In genomic region chr8:10598889-10599288, GRCm38 (mm10) we compare ENCODE assay signal across 28 mouse cellular contexts.
DNase-seq lines count a peak whose midpoint lies in the region; ATAC-seq and TF ChIP-seq lines count a peak whose summit lies in the region.
"Had no signal": no experiment of that assay in that cellular context is flagged by ENCODE, and none has a peak within 500 bp of the region (broad histone marks: within the 10 kb centered on the region; RNA-seq: fewer than 3 reads in every experiment).

No protein-coding gene starts in this region.

- no peak for ATAC-seq in hindbrain, embryonic 13.5 days (ENCODE audit: low FRiP score)
- no peak for ATAC-seq in hindbrain, embryonic 14.5 days (ENCODE audit: low FRiP score)
- 0 out of 2 replicates have a peak, but pooled peaks have one; percentile 43 for ATAC-seq in liver, embryonic 16.5 days (ENCODE audit: low read depth)
- ATAC-seq in liver, postnatal 0 days = no peak
- peak; percentile 78 for ATAC-seq in megakaryocyte-erythroid progenitor cell, adult 5-6 weeks (replicated peaks; ENCODE audit: low FRiP score, low TSS enrichment, poor library complexity, severe bottlenecking)
- no peak for ATAC-seq in granulocyte monocyte progenitor cell, adult 5-6 weeks (replicated peaks; ENCODE audit: poor library complexity, severe bottlenecking)
- ATAC-seq: forebrain, embryonic 15.5 days; hindbrain, embryonic 16.5 days; intestine, embryonic 15.5 days had no signal

- H3K27ac ChIP-seq in hindbrain, embryonic 13.5 days = peak overlapping the region; percentile 19; the same call in 1 of the 2 replicates
- no peak overlapping the region for H3K27ac ChIP-seq in hindbrain, embryonic 14.5 days
- no peak overlapping the region for H3K27ac ChIP-seq in liver, embryonic 16.5 days (ENCODE audit: low read length)
- no peak overlapping the region for H3K27ac ChIP-seq in liver, postnatal 0 days (ENCODE audit: low read depth)
- H3K27ac ChIP-seq: embryonic facial prominence, embryonic 10.5 days; embryonic facial prominence, embryonic 13.5 days; forebrain, embryonic 12.5 days; forebrain, embryonic 15.5 days; heart, embryonic 13.5 days; intestine, embryonic 15.5 days had no signal

- 94% methylated on average over 5 of the region's 5 CpGs for WGBS in hindbrain, embryonic 13.5 days
- WGBS in hindbrain, embryonic 14.5 days = 94% methylated on average over 5 of the region's 5 CpGs
- WGBS in liver, embryonic 16.5 days (ENCODE audit: insufficient replicate concordance) = 27% methylated on average over 5 of the region's 5 CpGs
- 47% methylated on average over 5 of the region's 5 CpGs for WGBS in liver, postnatal 0 days (ENCODE audit: insufficient replicate concordance)

- peaks cover 6% of the 10 kb centered on the region for H3K4me1 ChIP-seq in hindbrain, embryonic 13.5 days (replicated peaks)
- 0 out of 2 replicates have a peak, but pooled peaks cover under 1% of the 10 kb centered on the region for H3K4me1 ChIP-seq in hindbrain, embryonic 14.5 days (replicated peaks; ENCODE audit: control insufficient read depth, insufficient read depth, low read length)
- H3K4me1 ChIP-seq in liver, embryonic 16.5 days (ENCODE audit: control insufficient read depth, low read depth, low read length) = no peaks in the 10 kb centered on the region
- no peaks in the 10 kb centered on the region for H3K4me1 ChIP-seq in liver, postnatal 0 days (ENCODE audit: insufficient read depth)
- H3K4me1 ChIP-seq: embryonic facial prominence, embryonic 13.5 days; forebrain, embryonic 15.5 days; intestine, embryonic 15.5 days had no signal

- H3K9me3 ChIP-seq in hindbrain, embryonic 13.5 days = no peaks in the 10 kb centered on the region
- H3K9me3 ChIP-seq in hindbrain, embryonic 14.5 days (ENCODE audit: control insufficient read depth, low read length) = no peaks in the 10 kb centered on the region
- H3K9me3 ChIP-seq in liver, embryonic 16.5 days (replicated peaks; ENCODE audit: control insufficient read depth, low read length) = no peaks in the 10 kb centered on the region
- H3K9me3 ChIP-seq in liver, postnatal 0 days (ENCODE audit: low read length) = no peaks in the 10 kb centered on the region
- H3K9me3 ChIP-seq: embryonic facial prominence, embryonic 10.5 days; embryonic facial prominence, embryonic 13.5 days; forebrain, embryonic 12.5 days; forebrain, embryonic 15.5 days; G1E; heart, embryonic 13.5 days; intestine, embryonic 15.5 days had no signal

- no peak overlapping the region for H3K9ac ChIP-seq in hindbrain, embryonic 13.5 days
- no peak overlapping the region for H3K9ac ChIP-seq in hindbrain, embryonic 14.5 days
- H3K9ac ChIP-seq in liver, embryonic 16.5 days (ENCODE audit: low read depth, low read length) = no peak overlapping the region
- H3K9ac ChIP-seq in liver, postnatal 0 days (replicated peaks) = no peak overlapping the region
- H3K9ac ChIP-seq: embryonic facial prominence, embryonic 13.5 days; forebrain, embryonic 12.5 days; forebrain, embryonic 15.5 days; heart, embryonic 13.5 days; intestine, embryonic 15.5 days had no signal

- DNase-seq in hindbrain, embryonic 14.5 days (ENCODE audit: low spot score) = no peak
- no peak for DNase-seq in liver, postnatal 0 days
- DNase-seq: adrenal gland, adult 2 months; adrenal gland, postnatal 14 days; B cell, adult 2 months; cerebellum, adult 11 months; cerebellum, adult 2 months; cerebellum, adult 9-11 months; cerebellum, postnatal 25 days; embryo, embryonic 11 days; gastrocnemius, postnatal 25 days; heart, adult 18-20 months; heart, postnatal 14 days; heart, postnatal 4 days had no signal

- H3K4me2 ChIP-seq in hindbrain, embryonic 13.5 days = no peak overlapping the region
- no peak overlapping the region for H3K4me2 ChIP-seq in hindbrain, embryonic 14.5 days (replicated peaks)
- H3K4me2 ChIP-seq in liver, embryonic 16.5 days (ENCODE audit: low read depth, low read length) = no peak overlapping the region
- H3K4me2 ChIP-seq in liver, postnatal 0 days (ENCODE audit: low read depth, low read length) = no peak overlapping the region
- H3K4me2 ChIP-seq: embryonic facial prominence, embryonic 13.5 days; forebrain, embryonic 12.5 days; forebrain, embryonic 15.5 days; heart, embryonic 13.5 days; intestine, embryonic 15.5 days had no signal

- H3K36me3 ChIP-seq in hindbrain, embryonic 13.5 days = peaks cover 6% of the 10 kb centered on the region; the same call in 1 of the 2 replicates
- H3K36me3 ChIP-seq in hindbrain, embryonic 14.5 days (replicated peaks; ENCODE audit: control insufficient read depth, insufficient read depth) = no peaks in the 10 kb centered on the region
- H3K36me3 ChIP-seq in liver, embryonic 16.5 days (ENCODE audit: control insufficient read depth, insufficient read depth) = no peaks in the 10 kb centered on the region
- no peaks in the 10 kb centered on the region for H3K36me3 ChIP-seq in liver, postnatal 0 days (replicated peaks; ENCODE audit: insufficient read depth, low read length)
- H3K36me3 ChIP-seq: embryonic facial prominence, embryonic 10.5 days; embryonic facial prominence, embryonic 13.5 days; forebrain, embryonic 12.5 days; forebrain, embryonic 15.5 days; G1E; heart, embryonic 13.5 days; intestine, embryonic 15.5 days had no signal

- TF ChIP-seq EP300 in liver, postnatal 0 days (IDR thresholded peaks at IDR 0.05; ENCODE audit: low read depth) = no peak

- no peak for TF ChIP-seq CTCF in liver, postnatal 0 days (IDR thresholded peaks at IDR 0.05; ENCODE audit: low read depth)

- H3K27me3 ChIP-seq in hindbrain, embryonic 13.5 days = no peaks in the 10 kb centered on the region
- H3K27me3 ChIP-seq in hindbrain, embryonic 14.5 days (ENCODE audit: control insufficient read depth, insufficient read depth, low read length) = no peaks in the 10 kb centered on the region
- no peaks in the 10 kb centered on the region for H3K27me3 ChIP-seq in liver, embryonic 16.5 days (ENCODE audit: control insufficient read depth, insufficient read depth, low read depth, low read length)
- no peaks in the 10 kb centered on the region for H3K27me3 ChIP-seq in liver, postnatal 0 days (ENCODE audit: insufficient read depth, low read length)
- H3K27me3 ChIP-seq: CH12.LX; forebrain, embryonic 12.5 days; forebrain, embryonic 15.5 days; heart, embryonic 13.5 days; intestine, embryonic 15.5 days had no signal

- no peak overlapping the region for H3K4me3 ChIP-seq in hindbrain, embryonic 13.5 days
- H3K4me3 ChIP-seq in hindbrain, embryonic 14.5 days (replicated peaks; ENCODE audit: low read length) = no peak overlapping the region
- H3K4me3 ChIP-seq in liver, embryonic 16.5 days (ENCODE audit: low read depth, low read length) = no peak overlapping the region
- no peak overlapping the region for H3K4me3 ChIP-seq in liver, postnatal 0 days (ENCODE audit: low read depth, low read length)
- H3K4me3 ChIP-seq: embryonic facial prominence, embryonic 10.5 days; embryonic facial prominence, embryonic 13.5 days; erythroblast, embryonic 14.5 days; forebrain, embryonic 12.5 days; forebrain, embryonic 15.5 days; heart, embryonic 13.5 days; intestine, embryonic 15.5 days had no signal

Comparison
In these comparisons a context has a peak if more than half of its experiments do, and no peak if none do; other contexts are left out.
1. ATAC-seq: peak in liver, embryonic 16.5 days (single experiment) and megakaryocyte-erythroid progenitor cell, adult 5-6 weeks (single experiment); none in hindbrain, embryonic 13.5 days (single experiment), hindbrain, embryonic 14.5 days (single experiment), liver, postnatal 0 days (single experiment) and granulocyte monocyte progenitor cell, adult 5-6 weeks (single experiment).